Mouse (Mus musculus) cerebral cortex, adult 2 months (tissue): ENCODE data around the gene Shc3.

Experiments used
- WGBS: fragments of 180-500 bp; shearing (Covaris S2); methylation state at CpG from one replicate; pipeline ENCODE4 v1.1.7; 2018; 5-methylcytosine and 5-hydroxymethylcytosine counted together

Gene Shc3

GRCm38 (mm10) chr13:51482786-51483185 lies 86.4 kb downstream of the Shc3 start:
- 90% methylated on average over 11 of the region's 11 CpGs for WGBS

GRCm38 (mm10) chr13:51480341-51481011 lies 88.7 kb downstream of the Shc3 start:
- WGBS = 63% methylated on average over 11 of the region's 11 CpGs

GRCm38 (mm10) chr13:51479826-51480225 lies 89.4 kb downstream of the Shc3 start:
- 70% methylated on average over 11 of the region's 11 CpGs for WGBS

GRCm38 (mm10) chr13:51476991-51477390 lies 92.2 kb downstream of the Shc3 start:
- 77% methylated on average over 10 of the region's 10 CpGs for WGBS

GRCm38 (mm10) chr13:51468697-51469250 lies 100.4 kb downstream of the Shc3 start:
- 69% methylated on average over 17 of the region's 17 CpGs for WGBS

- 79% methylated on average over 14 of the region's 14 CpGs for whole genome bisulfite sequencing
These were observed 102.9 kb downstream of the Shc3 start for GRCm38 (mm10) chr13:51466117-51466841.

- WGBS = 88% methylated on average over 4 of the region's 4 CpGs
These were observed 104.9 kb downstream of the Shc3 start for GRCm38 (mm10) chr13:51464294-51464693.

GRCm38 (mm10) chr13:51456190-51456878 lies 112.9 kb downstream of the Shc3 start:
- WGBS = 57% methylated on average over 4 of the region's 4 CpGs

GRCm38 (mm10) chr13:51446550-51446949 lies 122.7 kb downstream of the Shc3 start:
- 57% methylated on average over 4 of the region's 4 CpGs for WGBS

GRCm38 (mm10) chr13:51442922-51443321 lies 126.3 kb downstream of the Shc3 start:
- WGBS = 66% methylated on average over 8 of the region's 8 CpGs

- WGBS = 48% methylated on average over 14 of the region's 14 CpGs
These were observed 131.8 kb downstream of the Shc3 start for GRCm38 (mm10) chr13:51437105-51438085.

- WGBS = 81% methylated on average over 2 of the region's 2 CpGs
These were observed 134.1 kb downstream of the Shc3 start for GRCm38 (mm10) chr13:51435146-51435545.

- WGBS = 66% methylated on average over 2 of the region's 2 CpGs
These were observed 134.8 kb downstream of the Shc3 start for GRCm38 (mm10) chr13:51434460-51434859.

- WGBS = 75% methylated on average over 3 of the region's 3 CpGs
These were observed 135.8 kb downstream of the Shc3 start for GRCm38 (mm10) chr13:51433371-51433770.

GRCm38 (mm10) chr13:51425662-51426443 lies 143.4 kb downstream of the Shc3 start:
- 55% methylated on average over 4 of the region's 4 CpGs for WGBS

GRCm38 (mm10) chr13:51424647-51425046 lies 144.6 kb downstream of the Shc3 start:
- 27% methylated on average over 5 of the region's 5 CpGs for whole genome bisulfite sequencing

GRCm38 (mm10) chr13:51423647-51424046 lies 145.6 kb downstream of the Shc3 start:
- 79% methylated on average over 9 of the region's 9 CpGs for WGBS

GRCm38 (mm10) chr13:51420861-51421260 lies 148.4 kb downstream of the Shc3 start:
- WGBS = 38% methylated on average over 9 of the region's 9 CpGs

- WGBS = 90% methylated on average over 15 of the region's 15 CpGs
These were observed 149.7 kb downstream of the Shc3 start for GRCm38 (mm10) chr13:51419501-51419900.

- 63% methylated on average over 19 of the region's 19 CpGs for WGBS
These were observed 150.2 kb downstream of the Shc3 start for GRCm38 (mm10) chr13:51418942-51419451.
